Mouse (Mus musculus) embryonic facial prominence, embryonic 10.5 days (tissue): ENCODE results near the gene Dpep3. TPM values are rescaled to one million over a fixed set of nuclear protein-coding genes. Genes with fewer than 3 reads are reported as not detected.

Source experiments
- DNase-seq: peaks from one replicate; pipeline ENCODE4 v3.0.0-alpha.2; 2017; ENCODE audit warnings: low spot score
- H3K27ac ChIP-seq: fragments of 300-500 bp; sonication (generic); replicated peaks from 2 replicates; pipeline ENCODE4 v1.5.1; 2016; ENCODE audit warnings: mild to moderate bottlenecking
- H3K27me3 ChIP-seq: fragments of 300-500 bp; sonication (generic); replicated peaks from 2 replicates; pipeline ENCODE4 v1.6.1; 2016; ENCODE audit warnings: low read depth, mild to moderate bottlenecking; ENCODE audit not compliant: poor library complexity, severe bottlenecking
- H3K36me3 ChIP-seq: fragments of 300-500 bp; sonication (generic); replicated peaks from 2 replicates; pipeline ENCODE4 v1.6.1; 2016; ENCODE audit warnings: mild to moderate bottlenecking, moderate library complexity
- H3K4me1 ChIP-seq: fragments of 300-500 bp; sonication (generic); 2 replicates; pipeline ENCODE4 v1.6.1; 2016
- H3K4me3 ChIP-seq: fragments of 300-500 bp; sonication (generic); 2 replicates; pipeline ENCODE4 v1.5.1; 2016; ENCODE audit warnings: mild to moderate bottlenecking, moderate library complexity
- H3K9me3 ChIP-seq: fragments of 300-500 bp; sonication (generic); 2 replicates; pipeline ENCODE4 v1.6.1; 2016; ENCODE audit warnings: mild to moderate bottlenecking
- WGBS: fragments of 180-500 bp; shearing (Covaris S2); methylation state at CpG from one replicate; pipeline ENCODE4 v1.1.7; 2016; 5-methylcytosine and 5-hydroxymethylcytosine counted together
- polyA plus RNA-seq: library from polyadenylated mRNA; unstranded; fragments of >200 nt; fragmentation: Nextera tagmentation; extraction: Ambion mirVana; gene quantifications from 2 replicates; pipeline ENCODE4 v1.2.1, GENCODE M21; 2016

The Dpep3 gene
- polyA plus RNA-seq, 1 experiment from 2014 or later, result not detected

- DNase-seq, result no peak
- Histone ChIP-seq H3K4me3 (no peak overlapping the region), H3K9me3 (no peaks in the 10 kb centered on the region), H3K4me1 (peaks cover 13% of the 10 kb centered on the region), H3K36me3 (peaks cover 96% of the 10 kb centered on the region), H3K27ac (no peak overlapping the region), H3K27me3 (no peaks in the 10 kb centered on the region)
- WGBS, result 91% methylated on average over 10 of the region's 10 CpGs
Measured at GRCm38 (mm10) chr8:105949350-105949749, 29.9 kb downstream of the Dpep3 start.

GRCm38 (mm10) chr8:105943321-105943739 is 35.9 kb downstream of the Dpep3 start, which contains the start of gene Lcat:
Gene Lcat (minus strand): TSS chr8:105943382.
- Histone ChIP-seq H3K4me3 (no peak within 1 kb of the TSS), H3K9me3 (no peaks in the 10 kb centered on the region), H3K27ac (no peak within 1 kb of the TSS), H3K27me3 (no peaks in the 10 kb centered on the region), H3K36me3 (peaks cover 87% of the 10 kb centered on the region), H3K4me1 (peaks cover 5% of the 10 kb centered on the region)
- 84% methylated on average over 8 of the region's 8 CpGs for WGBS
- DNase-seq, result no peak

- WGBS, result 96% methylated on average over 5 of the region's 5 CpGs
- Histone ChIP-seq H3K4me3 (no peak overlapping the region), H3K4me1 (peaks cover 13% of the 10 kb centered on the region), H3K36me3 (peaks cover 79% of the 10 kb centered on the region), H3K9me3 (no peaks in the 10 kb centered on the region), H3K27me3 (no peaks in the 10 kb centered on the region), H3K27ac (no peak overlapping the region)
- no peak for DNase-seq
Measured at GRCm38 (mm10) chr8:105942542-105942941, 36.7 kb downstream of the Dpep3 start.

- DNase-seq, result no peak
- Histone ChIP-seq H3K4me3 (no peak overlapping the region), H3K9me3 (no peaks in the 10 kb centered on the region), H3K4me1 (peaks cover 13% of the 10 kb centered on the region), H3K27me3 (no peaks in the 10 kb centered on the region), H3K36me3 (peaks cover 74% of the 10 kb centered on the region), H3K27ac (no peak overlapping the region)
- 95% methylated on average over 11 of the region's 11 CpGs for WGBS
Measured at GRCm38 (mm10) chr8:105942026-105942425, 37.2 kb downstream of the Dpep3 start.

DNA sequence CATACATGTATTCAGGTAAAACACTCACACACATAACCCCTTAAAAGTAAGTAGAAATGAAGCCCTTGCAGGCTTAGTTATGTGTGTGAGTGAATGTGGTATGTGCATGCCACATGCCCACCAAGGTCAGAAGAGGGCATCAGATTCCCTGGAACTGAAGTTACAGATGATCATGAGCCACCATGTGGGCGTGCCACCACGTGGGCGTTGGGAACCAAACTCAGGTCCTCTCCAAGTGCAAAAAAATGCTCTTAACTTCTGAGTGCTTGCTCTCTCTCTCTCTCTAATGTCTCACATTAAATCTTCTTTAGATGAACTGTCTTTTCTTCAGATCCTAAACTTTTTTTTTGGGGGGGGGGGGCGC is 40.9 kb downstream of the Dpep3 start, which contains the start of gene Psmb10:
Gene Psmb10 (minus strand): TSS at position 139 of the 364 bp plus-strand sequence.
- H3K27ac ChIP-seq, result peak within 1 kb of the TSS; percentile 86

GRCm38 (mm10) chr8:105937496-105938305 is 41.5 kb downstream of the Dpep3 start:
- H3K27me3 ChIP-seq, result no peaks in the 10 kb centered on the region
- H3K4me3 ChIP-seq, result peak overlapping the region; percentile 68
- H3K36me3 ChIP-seq, result peaks cover 40% of the 10 kb centered on the region
- H3K27ac ChIP-seq, result peak overlapping the region; percentile 86
- WGBS, result 2% methylated on average over 33 of the region's 33 CpGs
- H3K9me3 ChIP-seq, result no peaks in the 10 kb centered on the region
- DNase-seq, result peak; percentile 43
- peaks cover 23% of the 10 kb centered on the region for H3K4me1 ChIP-seq

More for the DNA sequence above, 40.9 kb downstream of the Dpep3 start, which contains the start of gene Psmb10:
- H3K36me3 ChIP-seq, result peaks cover 42% of the 10 kb centered on the region
- no peaks in the 10 kb centered on the region for H3K9me3 ChIP-seq
- peaks cover 23% of the 10 kb centered on the region for H3K4me1 ChIP-seq
- no peak for DNase-seq
- H3K27me3 ChIP-seq, result no peaks in the 10 kb centered on the region
- H3K4me3 ChIP-seq, result peak within 1 kb of the TSS; percentile 68
- 36% methylated on average over 4 of the region's 4 CpGs for WGBS

GRCm38 (mm10) chr8:105936866-105937475 is 42.3 kb downstream of the Dpep3 start:
- H3K4me3 ChIP-seq, result peak overlapping the region; percentile 68
- H3K27ac ChIP-seq, result peak overlapping the region; percentile 86
- peaks cover 40% of the 10 kb centered on the region for H3K36me3 ChIP-seq
- no peaks in the 10 kb centered on the region for H3K27me3 ChIP-seq
- DNase-seq, result peak; percentile 93
- under 1% methylated on average over 30 of the region's 30 CpGs for WGBS
- H3K9me3 ChIP-seq, result no peaks in the 10 kb centered on the region
- H3K4me1 ChIP-seq, result peaks cover 23% of the 10 kb centered on the region

GRCm38 (mm10) chr8:105935863-105936603 is 43.2 kb downstream of the Dpep3 start:
- H3K27ac ChIP-seq, result peak overlapping the region; percentile 86
- WGBS, result 29% methylated on average over 7 of the region's 7 CpGs
- peaks cover 23% of the 10 kb centered on the region for H3K4me1 ChIP-seq
- no peaks in the 10 kb centered on the region for H3K27me3 ChIP-seq
- peak overlapping the region; percentile 68 for H3K4me3 ChIP-seq
- no peak for DNase-seq
- H3K9me3 ChIP-seq, result no peaks in the 10 kb centered on the region
- H3K36me3 ChIP-seq, result peaks cover 40% of the 10 kb centered on the region

- Histone ChIP-seq H3K27me3 (no peaks in the 10 kb centered on the region), H3K9me3 (no peaks in the 10 kb centered on the region), H3K36me3 (peaks cover 45% of the 10 kb centered on the region), H3K4me3 (no peak overlapping the region), H3K27ac (no peak overlapping the region), H3K4me1 (peaks cover 29% of the 10 kb centered on the region)
- WGBS, result 83% methylated on average over 6 of the region's 6 CpGs
- no peak for DNase-seq
Measured at GRCm38 (mm10) chr8:105935105-105935504, 44.1 kb downstream of the Dpep3 start.

GRCm38 (mm10) chr8:105933762-105934161 is 45.5 kb downstream of the Dpep3 start, which contains the start of gene Ctrl:
Gene Ctrl (minus strand): TSS chr8:105933862.
- no peaks in the 10 kb centered on the region for H3K27me3 ChIP-seq
- peaks cover 47% of the 10 kb centered on the region for H3K36me3 ChIP-seq
- H3K4me1 ChIP-seq, result peaks cover 29% of the 10 kb centered on the region
- H3K4me3 ChIP-seq, result no peak within 1 kb of the TSS
- DNase-seq, result no peak
- no peaks in the 10 kb centered on the region for H3K9me3 ChIP-seq
- no peak within 1 kb of the TSS for H3K27ac ChIP-seq
- WGBS, result 93% methylated on average over 2 of the region's 2 CpGs

DNA sequence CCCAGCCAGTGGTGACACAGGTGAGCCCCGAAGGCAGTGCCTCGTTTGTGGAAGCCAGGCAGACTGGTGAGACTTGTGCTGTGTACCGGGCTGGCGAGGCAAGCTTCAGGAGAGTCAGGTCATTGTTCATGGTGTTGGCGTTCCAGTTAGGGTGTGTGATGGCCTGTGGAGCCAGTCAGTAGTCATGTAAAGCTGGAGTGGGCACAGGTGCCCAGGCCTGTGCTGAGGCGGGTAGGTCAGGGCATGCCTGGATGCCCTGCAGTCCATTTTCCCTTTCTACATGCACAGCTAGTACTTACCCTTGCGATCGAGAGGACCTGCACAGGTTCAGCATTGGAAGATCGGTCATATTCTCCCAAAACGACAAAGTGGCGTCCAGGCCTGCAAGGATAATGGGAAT is 46.7 kb downstream of the Dpep3 start:
- Histone ChIP-seq H3K36me3 (peaks cover 47% of the 10 kb centered on the region), H3K27ac (no peak overlapping the region), H3K4me3 (no peak overlapping the region), H3K27me3 (no peaks in the 10 kb centered on the region), H3K4me1 (peaks cover 19% of the 10 kb centered on the region), H3K9me3 (no peaks in the 10 kb centered on the region)
- 92% methylated on average over 11 of the region's 11 CpGs for WGBS
- no peak for DNase-seq

- WGBS, result 93% methylated on average over 3 of the region's 3 CpGs
Measured at GRCm38 (mm10) chr8:105931271-105931670, 48.0 kb downstream of the Dpep3 start.

More at GRCm38 (mm10) chr8:105931271-105931670, 48.0 kb downstream of the Dpep3 start:
- Histone ChIP-seq H3K4me1 (peaks cover 15% of the 10 kb centered on the region), H3K9me3 (no peaks in the 10 kb centered on the region), H3K36me3 (peaks cover 47% of the 10 kb centered on the region), H3K27ac (no peak overlapping the region), H3K4me3 (no peak overlapping the region), H3K27me3 (no peaks in the 10 kb centered on the region)
- DNase-seq, result no peak
